Mouse (Mus musculus): ENCODE results near the gene Cog5.

DNA sequence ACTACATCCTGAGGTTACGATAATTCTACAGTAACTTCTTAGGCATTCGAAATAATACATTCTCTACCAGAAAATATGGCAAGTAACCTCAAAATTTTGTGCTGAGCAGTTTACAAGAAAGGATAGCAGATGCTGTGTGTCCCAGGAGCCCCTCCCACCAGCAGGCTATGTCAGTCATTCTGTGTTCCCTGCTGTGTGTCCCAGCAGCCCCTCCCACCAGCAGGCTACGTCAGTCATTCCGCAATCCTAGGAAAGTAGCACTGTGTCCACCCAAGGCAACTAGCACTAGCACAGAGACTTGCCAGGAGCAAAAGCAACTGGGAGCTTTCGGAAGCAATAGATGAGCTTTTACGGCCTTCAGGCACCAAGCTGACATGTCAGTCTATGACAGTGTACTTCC is 309.4 kb downstream of the Cog5 start:
- TF ChIP-seq CTCF (IDR thresholded peaks at IDR 0.05; ENCODE audit: low read depth) (no peak), EP300 (IDR thresholded peaks at IDR 0.05; ENCODE audit: low read depth) (no peak)
